Mouse (Mus musculus) lung, embryonic 14.5 days (tissue): ENCODE data around the gene Cox5a. TPM values are rescaled to one million over a fixed set of nuclear protein-coding genes. Genes with fewer than 3 reads are reported as not detected.

Experiments used
- ATAC-seq: fragments of 200-750 bp; cut with Nextera tagmentation; 2 replicates; pipeline ENCODE4 v1.8.0; 2017; ENCODE audit warnings: mild to moderate bottlenecking, moderate TSS enrichment, moderate library complexity; ENCODE audit not compliant: insufficient read depth
- DNase-seq: peaks from one replicate; pipeline ENCODE4 v3.0.0-alpha.2; 2015
- H3K27ac ChIP-seq: fragments of 300-500 bp; sonication (generic); 2 replicates; pipeline ENCODE4 v1.5.1; 2014; ENCODE audit warnings: low read depth, mild to moderate bottlenecking, moderate library complexity
- H3K27me3 ChIP-seq: fragments of 300-500 bp; sonication (generic); 2 replicates; pipeline ENCODE4 v1.6.1; 2014; ENCODE audit warnings: low read length, control low read depth; ENCODE audit not compliant: insufficient read depth
- H3K36me3 ChIP-seq: fragments of 300-500 bp; sonication (generic); 2 replicates; pipeline ENCODE4 v1.6.1; 2014; ENCODE audit warnings: control low read depth; ENCODE audit not compliant: insufficient read depth
- H3K4me1 ChIP-seq: fragments of 300-500 bp; sonication (generic); 2 replicates; pipeline ENCODE4 v1.6.1; 2014; ENCODE audit warnings: antibody characterized with exemption, control low read depth; ENCODE audit not compliant: insufficient read depth
- H3K4me2 ChIP-seq: fragments of 300-500 bp; sonication (generic); 2 replicates; pipeline ENCODE4 v1.6.1; 2014; ENCODE audit warnings: mild to moderate bottlenecking
- H3K4me3 ChIP-seq: fragments of 300-500 bp; sonication (generic); 2 replicates; pipeline ENCODE4 v1.5.1; 2014; ENCODE audit warnings: low read depth, low read length
- H3K9ac ChIP-seq: fragments of 300-500 bp; sonication (generic); 2 replicates; pipeline ENCODE4 v1.6.1; 2014
- H3K9me3 ChIP-seq: fragments of 300-500 bp; sonication (generic); 2 replicates; pipeline ENCODE4 v1.6.1; 2016; ENCODE audit warnings: low read depth, low read length, control low read depth
- CTCF ChIP-seq: IDR thresholded peaks from 2 replicates; pipeline ENCODE4 v1.5.1; 2016; ENCODE audit warnings: antibody characterized with exemption, low read depth
- WGBS: fragments of 180-500 bp; shearing (Covaris S2); extraction: QIAGEN DNeasy Blood & Tissue Kit; methylation state at CpG from one replicate; pipeline ENCODE4 v1.1.7; 2014; 5-methylcytosine and 5-hydroxymethylcytosine counted together
- polyA plus RNA-seq: library from polyadenylated mRNA; unstranded; fragments of >200 nt; fragmentation: Nextera tagmentation; extraction: Ambion mirVana; gene quantifications from 2 replicates; pipeline ENCODE4 v1.2.1, GENCODE M21; 2014

Cox5a gene
- polyA plus RNA-seq, result 527 and 554 TPM in 2 replicates

GRCm38 (mm10) chr9:57521056-57521911, at the start of gene Cox5a:
Gene Cox5a, plus strand, starts transcription at chr9:57521274.
- H3K4me1 ChIP-seq, result no peaks in the 10 kb centered on the region; the same call in 1 of the 2 replicates
- no peaks in the 10 kb centered on the region for H3K36me3 ChIP-seq
- peak within 1 kb of the TSS; percentile 93 for H3K9ac ChIP-seq
- peak within 1 kb of the TSS; percentile 88 for H3K27ac ChIP-seq
- H3K4me2 ChIP-seq, result peak within 1 kb of the TSS; percentile 86
- DNase-seq, result peak; percentile 98
- H3K9me3 ChIP-seq, result no peaks in the 10 kb centered on the region
- no peaks in the 10 kb centered on the region for H3K27me3 ChIP-seq
- ATAC-seq, result peak; percentile 98
- H3K4me3 ChIP-seq, result peak within 1 kb of the TSS; percentile 95
- WGBS, result under 1% methylated on average over 95 of the region's 95 CpGs
- TF ChIP-seq CTCF, result no peak

- Histone ChIP-seq H3K4me1 (no peaks in the 10 kb centered on the region), H3K27me3 (no peaks in the 10 kb centered on the region), H3K4me3 (no peak overlapping the region), H3K9me3 (no peaks in the 10 kb centered on the region), H3K36me3 (no peaks in the 10 kb centered on the region), H3K9ac (no peak overlapping the region), H3K4me2 (no peak overlapping the region), H3K27ac (no peak overlapping the region)
- no peak for ATAC-seq
- TF ChIP-seq CTCF, result peak; percentile 99
- 14% methylated on average over 7 of the region's 7 CpGs for WGBS
- DNase-seq, result peak; percentile 93
Observed at GRCm38 (mm10) chr9:57485774-57486173, 35.3 kb upstream of the Cox5a start.

- Histone ChIP-seq H3K27me3 (no peaks in the 10 kb centered on the region), H3K4me2 (no peak overlapping the region), H3K36me3 (no peaks in the 10 kb centered on the region), H3K9ac (no peak overlapping the region), H3K4me1 (no peaks in the 10 kb centered on the region), H3K4me3 (no peak overlapping the region), H3K9me3 (no peaks in the 10 kb centered on the region), H3K27ac (no peak overlapping the region)
- ATAC-seq, result no peak
- no peak for TF ChIP-seq CTCF
- DNase-seq, result no peak
- WGBS, result 60% methylated on average over 7 of the region's 7 CpGs
Observed at GRCm38 (mm10) chr9:57487807-57488206, 33.3 kb upstream of the Cox5a start.

- Histone ChIP-seq H3K36me3 (no peaks in the 10 kb centered on the region), H3K27me3 (no peaks in the 10 kb centered on the region; the same call in 1 of the 2 replicates), H3K9me3 (no peaks in the 10 kb centered on the region), H3K4me2 (no peak overlapping the region), H3K27ac (no peak overlapping the region), H3K4me1 (no peaks in the 10 kb centered on the region), H3K4me3 (no peak overlapping the region), H3K9ac (no peak overlapping the region)
- DNase-seq (no peak), ATAC-seq (no peak)
- TF ChIP-seq CTCF, result no peak
- 87% methylated on average over 2 of the region's 2 CpGs for WGBS
Observed at GRCm38 (mm10) chr9:57493532-57493931, 27.5 kb upstream of the Cox5a start.

- Histone ChIP-seq H3K9ac (no peak overlapping the region), H3K9me3 (no peaks in the 10 kb centered on the region), H3K4me2 (no peak overlapping the region), H3K36me3 (no peaks in the 10 kb centered on the region), H3K27me3 (peaks cover 6% of the 10 kb centered on the region; the same call in 1 of the 2 replicates), H3K4me3 (no peak overlapping the region), H3K4me1 (no peaks in the 10 kb centered on the region), H3K27ac (no peak overlapping the region)
- no peak for TF ChIP-seq CTCF
- DNase-seq (no peak), ATAC-seq (no peak)
Observed at GRCm38 (mm10) chr9:57494970-57495369, 26.1 kb upstream of the Cox5a start.

- H3K4me1 ChIP-seq, result no peaks in the 10 kb centered on the region
- H3K27ac ChIP-seq, result no peak overlapping the region
- H3K9me3 ChIP-seq, result no peaks in the 10 kb centered on the region
- H3K27me3 ChIP-seq, result peaks cover 29% of the 10 kb centered on the region
- ATAC-seq (no peak), DNase-seq (no peak)
- H3K9ac ChIP-seq, result no peak overlapping the region
- H3K4me2 ChIP-seq, result no peak overlapping the region
- H3K36me3 ChIP-seq, result no peaks in the 10 kb centered on the region
- no peak for TF ChIP-seq CTCF
- no peak overlapping the region for H3K4me3 ChIP-seq
- 41% methylated on average over 5 of the region's 5 CpGs for WGBS
Observed at GRCm38 (mm10) chr9:57497236-57497635, 23.8 kb upstream of the Cox5a start.

- 63% methylated on average over 7 of the region's 7 CpGs for WGBS
- H3K4me1 ChIP-seq, result no peaks in the 10 kb centered on the region
- no peak overlapping the region for H3K4me3 ChIP-seq
- ATAC-seq, result no peak
- no peak overlapping the region for H3K27ac ChIP-seq
- H3K9me3 ChIP-seq, result no peaks in the 10 kb centered on the region
- DNase-seq, result no peak
- H3K4me2 ChIP-seq, result no peak overlapping the region
- H3K36me3 ChIP-seq, result no peaks in the 10 kb centered on the region
- no peak overlapping the region for H3K9ac ChIP-seq
- H3K27me3 ChIP-seq, result peaks cover 42% of the 10 kb centered on the region
- no peak for TF ChIP-seq CTCF
Observed at GRCm38 (mm10) chr9:57498536-57498935, 22.5 kb upstream of the Cox5a start.
